Mouse (Mus musculus): ENCODE measurements around the gene Nfasc. TPM values are rescaled to one million over a fixed set of nuclear protein-coding genes. Genes with fewer than 3 reads are reported as not detected.

The Nfasc gene
- polyA plus RNA-seq, 1 experiment from 2014 or later = 0.46 TPM

DNA sequence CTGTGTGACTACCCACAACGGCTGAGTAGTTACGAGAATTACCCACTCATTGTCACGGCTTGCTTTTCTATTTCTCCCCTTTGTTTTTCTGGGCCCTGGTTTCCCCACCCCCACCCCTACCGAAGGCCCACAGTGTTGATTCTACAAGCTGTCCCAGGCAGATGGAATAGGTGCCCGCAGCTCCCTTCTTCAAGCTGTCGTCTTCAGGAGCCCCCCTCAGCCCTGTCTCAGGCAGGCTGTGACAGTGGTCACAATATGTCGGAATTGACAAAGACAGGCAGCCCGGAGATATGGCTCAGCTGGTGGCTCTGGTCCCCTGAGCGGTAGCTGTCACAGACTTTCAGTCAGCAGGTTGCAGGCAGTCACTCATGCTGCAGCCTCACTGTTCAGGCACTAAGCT lies 90.9 kb downstream of the Nfasc start:
- H3K4me3 ChIP-seq = no peak overlapping the region
- no peaks in the 10 kb centered on the region for H3K36me3 ChIP-seq
- no peak overlapping the region for H3K27ac ChIP-seq (ENCODE audit: poor library complexity, severe bottlenecking)
- ATAC-seq (ENCODE audit: insufficient number of reproducible peaks, low FRiP score) = no peak
- H3K4me2 ChIP-seq = no peak overlapping the region
- no peak overlapping the region for H3K9ac ChIP-seq
- H3K4me1 ChIP-seq (replicated peaks) = no peaks in the 10 kb centered on the region
- peaks cover 11% of the 10 kb centered on the region for H3K27me3 ChIP-seq (replicated peaks)
- 55% methylated on average over 9 of the region's 9 CpGs for WGBS
- no peaks in the 10 kb centered on the region for H3K9me3 ChIP-seq (replicated peaks)

- no peaks in the 10 kb centered on the region for H3K36me3 ChIP-seq
- H3K9ac ChIP-seq = no peak overlapping the region
- WGBS = 59% methylated on average over 6 of the region's 6 CpGs
- H3K27me3 ChIP-seq (replicated peaks) = peaks cover 10% of the 10 kb centered on the region
- no peaks in the 10 kb centered on the region for H3K4me1 ChIP-seq (replicated peaks)
- no peaks in the 10 kb centered on the region for H3K9me3 ChIP-seq (replicated peaks)
- no peak for ATAC-seq (ENCODE audit: insufficient number of reproducible peaks, low FRiP score)
- H3K4me3 ChIP-seq = no peak overlapping the region
- H3K4me2 ChIP-seq = no peak overlapping the region
- H3K27ac ChIP-seq (ENCODE audit: poor library complexity, severe bottlenecking) = no peak overlapping the region
Measured at GRCm38 (mm10) chr1:132647958-132648357, 93.6 kb downstream of the Nfasc start.

DNA sequence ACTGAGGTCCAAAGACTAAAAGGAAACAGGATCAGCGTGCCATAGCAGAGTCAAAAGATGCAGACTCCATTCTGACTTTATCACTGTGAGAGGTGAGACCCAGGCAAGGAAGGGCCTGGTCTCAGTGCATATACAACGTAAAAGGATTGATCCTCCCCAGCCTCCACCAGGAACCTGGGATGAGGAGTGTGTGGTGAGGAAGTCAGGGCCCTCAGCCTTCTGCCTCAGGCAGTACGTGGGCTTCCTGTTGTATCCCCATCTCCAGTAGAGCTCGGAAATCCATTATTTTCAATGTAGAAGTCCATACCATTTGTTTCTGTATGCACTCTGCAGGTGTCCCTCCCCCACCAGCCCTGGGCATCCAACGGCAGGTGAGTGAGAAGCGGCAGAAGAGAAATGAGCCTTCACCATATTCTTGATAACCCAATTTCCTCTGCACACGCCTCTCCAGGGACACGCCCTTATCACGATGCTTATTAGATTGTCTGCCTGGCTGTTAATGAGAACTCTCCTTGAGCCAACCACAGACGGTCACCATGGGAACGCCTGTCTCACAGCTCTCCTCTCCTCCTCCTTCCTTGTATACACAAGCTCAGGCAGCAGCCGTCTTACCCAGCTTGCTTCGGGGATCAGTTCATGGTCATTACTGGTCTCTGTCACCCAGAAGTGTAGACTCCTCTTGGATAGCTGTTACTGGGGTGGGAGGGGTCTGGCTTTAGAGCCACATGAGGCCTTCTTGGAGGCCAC lies 100.4 kb downstream of the Nfasc start:
- no peaks in the 10 kb centered on the region for H3K36me3 ChIP-seq
- H3K27ac ChIP-seq (ENCODE audit: poor library complexity, severe bottlenecking) = no peak overlapping the region
- no peak overlapping the region for H3K4me3 ChIP-seq
- 51% methylated on average over 13 of the region's 13 CpGs for WGBS
- H3K9ac ChIP-seq = no peak overlapping the region
- ATAC-seq (ENCODE audit: insufficient number of reproducible peaks, low FRiP score) = no peak
- no peak overlapping the region for H3K4me2 ChIP-seq
- no peaks in the 10 kb centered on the region for H3K9me3 ChIP-seq (replicated peaks)
- peaks cover 22% of the 10 kb centered on the region for H3K27me3 ChIP-seq (replicated peaks)
- H3K4me1 ChIP-seq (replicated peaks) = no peaks in the 10 kb centered on the region

DNA sequence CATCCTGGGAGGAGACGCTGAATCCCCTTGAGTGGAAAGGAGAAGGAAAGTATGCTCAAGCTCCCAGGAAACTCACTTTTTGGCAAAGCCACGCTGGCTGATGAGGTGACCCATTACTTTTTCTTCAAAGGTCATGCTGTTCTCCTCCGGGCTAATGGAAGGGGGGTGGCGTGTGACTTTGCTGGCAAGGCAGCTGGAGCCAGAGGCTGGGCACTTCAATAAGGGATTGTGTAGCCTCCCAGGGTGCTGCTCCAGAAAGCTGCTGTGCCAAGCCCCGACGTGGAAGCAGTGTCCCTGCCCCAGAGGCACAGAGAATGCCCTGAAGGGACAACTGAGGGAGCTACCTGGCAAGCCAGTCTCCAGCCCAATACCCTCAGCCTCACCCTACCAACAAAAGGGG lies 101.3 kb downstream of the Nfasc start:
- H3K4me3 ChIP-seq = no peak overlapping the region
- no peak overlapping the region for H3K27ac ChIP-seq (ENCODE audit: poor library complexity, severe bottlenecking)
- no peak overlapping the region for H3K4me2 ChIP-seq
- H3K36me3 ChIP-seq = no peaks in the 10 kb centered on the region
- H3K9ac ChIP-seq = no peak overlapping the region
- H3K27me3 ChIP-seq (replicated peaks) = peaks cover 24% of the 10 kb centered on the region
- H3K4me1 ChIP-seq (replicated peaks) = no peaks in the 10 kb centered on the region
- no peaks in the 10 kb centered on the region for H3K9me3 ChIP-seq (replicated peaks)
- no peak for ATAC-seq (ENCODE audit: insufficient number of reproducible peaks, low FRiP score)
- WGBS = 73% methylated on average over 6 of the region's 6 CpGs

- no peak overlapping the region for H3K27ac ChIP-seq (ENCODE audit: poor library complexity, severe bottlenecking)
- H3K27me3 ChIP-seq (replicated peaks) = peaks cover 43% of the 10 kb centered on the region
- H3K4me1 ChIP-seq (replicated peaks) = no peaks in the 10 kb centered on the region
- no peaks in the 10 kb centered on the region for H3K9me3 ChIP-seq (replicated peaks)
- H3K4me2 ChIP-seq = no peak overlapping the region
- no peak overlapping the region for H3K4me3 ChIP-seq
- no peaks in the 10 kb centered on the region for H3K36me3 ChIP-seq
- no peak for ATAC-seq (ENCODE audit: insufficient number of reproducible peaks, low FRiP score)
- WGBS = 84% methylated on average over 7 of the region's 7 CpGs
- no peak overlapping the region for H3K9ac ChIP-seq
Measured at GRCm38 (mm10) chr1:132637346-132637745, 104.3 kb downstream of the Nfasc start.

DNA sequence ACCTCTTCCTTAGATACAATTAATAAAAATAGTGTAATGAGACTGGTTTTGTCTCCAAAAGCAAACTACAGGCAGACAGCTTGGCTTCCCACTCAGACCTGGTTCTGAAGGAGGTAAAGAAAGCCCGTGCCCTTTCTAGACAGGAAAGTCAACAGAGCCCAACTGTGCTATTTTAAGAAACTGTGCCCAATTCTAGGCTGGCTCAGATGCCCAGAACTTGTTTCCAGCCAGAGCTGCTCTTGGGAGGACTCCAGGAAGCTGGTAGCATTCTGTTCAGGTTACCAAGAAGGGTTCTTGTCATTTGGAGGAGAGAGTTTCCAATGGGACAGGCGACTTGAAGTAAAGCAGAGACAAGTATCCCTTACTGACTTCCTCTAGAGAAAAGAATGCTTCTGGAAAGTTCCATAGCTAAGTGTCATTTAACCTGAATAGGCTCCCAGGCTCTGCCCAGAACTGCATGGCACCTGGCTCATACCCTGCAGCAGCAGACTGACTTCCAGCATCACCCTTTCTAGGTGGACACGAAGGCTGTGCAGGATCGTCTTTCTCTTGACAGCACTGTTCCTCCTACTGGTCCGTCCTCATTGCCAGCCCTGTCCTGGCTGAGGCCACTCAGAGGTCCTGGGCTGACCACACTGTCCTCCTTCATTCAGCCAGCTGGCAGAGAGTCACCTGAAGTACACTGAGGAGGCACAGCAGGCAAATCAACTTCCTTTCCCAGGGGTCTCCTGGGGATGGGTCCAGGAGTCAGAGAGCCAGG lies 111.8 kb downstream of the Nfasc start:
- Histone ChIP-seq H3K27ac (ENCODE audit: poor library complexity, severe bottlenecking) (no peak overlapping the region), H3K27me3 (replicated peaks) (peaks cover 39% of the 10 kb centered on the region), H3K9ac (no peak overlapping the region), H3K4me3 (no peak overlapping the region), H3K4me1 (replicated peaks) (peaks cover 10% of the 10 kb centered on the region), H3K4me2 (no peak overlapping the region), H3K36me3 (no peaks in the 10 kb centered on the region), H3K9me3 (replicated peaks) (no peaks in the 10 kb centered on the region)
- no peak for ATAC-seq (ENCODE audit: insufficient number of reproducible peaks, low FRiP score)
- WGBS = 60% methylated on average over 5 of the region's 5 CpGs

DNA sequence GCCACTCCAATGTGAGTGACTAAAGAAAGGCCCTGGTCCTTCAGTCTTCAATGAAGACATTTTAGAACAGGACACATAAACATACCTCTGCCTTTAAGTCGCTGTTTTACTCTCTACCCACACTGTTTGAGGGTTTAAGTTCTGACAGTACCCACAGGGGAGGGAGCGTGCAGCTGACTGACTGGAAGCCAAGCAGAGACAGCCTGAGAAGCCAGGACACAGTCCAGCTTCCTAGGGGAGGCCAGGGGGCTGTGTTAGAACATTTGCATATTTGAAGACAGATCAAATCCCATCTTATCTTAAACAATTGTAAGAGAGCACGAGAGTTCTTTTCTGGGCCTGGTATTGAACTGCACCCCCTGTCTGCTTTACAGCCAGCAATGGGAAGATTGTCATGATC lies 113.0 kb downstream of the Nfasc start:
- no peaks in the 10 kb centered on the region for H3K9me3 ChIP-seq (replicated peaks)
- no peaks in the 10 kb centered on the region for H3K36me3 ChIP-seq
- H3K9ac ChIP-seq = no peak overlapping the region
- no peak overlapping the region for H3K27ac ChIP-seq (ENCODE audit: poor library complexity, severe bottlenecking)
- peaks cover 30% of the 10 kb centered on the region for H3K27me3 ChIP-seq (replicated peaks)
- no peak overlapping the region for H3K4me2 ChIP-seq
- 56% methylated on average over 3 of the region's 3 CpGs for WGBS
- ATAC-seq (ENCODE audit: insufficient number of reproducible peaks, low FRiP score) = no peak
- H3K4me3 ChIP-seq = no peak overlapping the region
- peaks cover 12% of the 10 kb centered on the region for H3K4me1 ChIP-seq (replicated peaks)

DNA sequence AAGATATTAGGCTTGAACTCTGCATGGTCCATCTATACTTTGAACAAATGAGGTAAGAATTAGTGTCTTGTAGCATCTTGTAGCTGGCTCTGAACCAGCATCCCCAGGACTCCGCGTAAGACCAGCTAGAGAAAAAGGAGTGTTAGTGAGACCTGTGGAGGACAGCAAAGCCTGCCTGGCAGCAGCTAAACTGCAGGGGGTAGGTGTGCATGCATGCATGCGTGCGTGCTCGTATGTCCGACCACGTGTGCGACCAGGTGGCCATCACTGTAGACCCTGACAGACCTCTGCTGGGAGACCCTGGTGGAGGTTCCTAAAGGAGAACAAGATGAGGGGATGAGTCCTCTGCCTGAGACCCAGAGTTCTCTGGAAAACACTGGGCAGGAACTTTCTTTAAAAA lies 113.4 kb downstream of the Nfasc start:
- 88% methylated on average over 8 of the region's 8 CpGs for WGBS
- no peak overlapping the region for H3K27ac ChIP-seq (ENCODE audit: poor library complexity, severe bottlenecking)
- no peak overlapping the region for H3K9ac ChIP-seq
- H3K4me3 ChIP-seq = no peak overlapping the region
- H3K27me3 ChIP-seq (replicated peaks) = peaks cover 26% of the 10 kb centered on the region
- H3K4me2 ChIP-seq = no peak overlapping the region
- no peaks in the 10 kb centered on the region for H3K9me3 ChIP-seq (replicated peaks)
- no peaks in the 10 kb centered on the region for H3K36me3 ChIP-seq
- H3K4me1 ChIP-seq (replicated peaks) = peaks cover 14% of the 10 kb centered on the region
- no peak for ATAC-seq (ENCODE audit: insufficient number of reproducible peaks, low FRiP score)

GRCm38 (mm10) chr1:132626125-132626756 lies 115.4 kb downstream of the Nfasc start:
- H3K36me3 ChIP-seq = no peaks in the 10 kb centered on the region
- no peak overlapping the region for H3K27ac ChIP-seq (ENCODE audit: poor library complexity, severe bottlenecking)
- H3K4me1 ChIP-seq (replicated peaks) = peaks cover 15% of the 10 kb centered on the region
- no peak for ATAC-seq (ENCODE audit: insufficient number of reproducible peaks, low FRiP score)
- no peak overlapping the region for H3K9ac ChIP-seq
- 75% methylated on average over 7 of the region's 7 CpGs for WGBS
- no peaks in the 10 kb centered on the region for H3K9me3 ChIP-seq (replicated peaks)
- no peak overlapping the region for H3K4me2 ChIP-seq
- peaks cover 26% of the 10 kb centered on the region for H3K27me3 ChIP-seq (replicated peaks)
- H3K4me3 ChIP-seq = no peak overlapping the region

- H3K27ac ChIP-seq (ENCODE audit: poor library complexity, severe bottlenecking) = no peak overlapping the region
- H3K9ac ChIP-seq = no peak overlapping the region
- H3K36me3 ChIP-seq = no peaks in the 10 kb centered on the region
- peaks cover 25% of the 10 kb centered on the region for H3K27me3 ChIP-seq (replicated peaks)
- 48% methylated on average over 6 of the region's 6 CpGs for WGBS
- no peak overlapping the region for H3K4me3 ChIP-seq
- H3K4me2 ChIP-seq = no peak overlapping the region
- peaks cover 15% of the 10 kb centered on the region for H3K4me1 ChIP-seq (replicated peaks)
- no peak for ATAC-seq (ENCODE audit: insufficient number of reproducible peaks, low FRiP score)
- no peaks in the 10 kb centered on the region for H3K9me3 ChIP-seq (replicated peaks)
Measured at GRCm38 (mm10) chr1:132625034-132625433, 116.6 kb downstream of the Nfasc start.

GRCm38 (mm10) chr1:132624466-132624865 lies 117.1 kb downstream of the Nfasc start:
- H3K4me3 ChIP-seq = no peak overlapping the region
- H3K9ac ChIP-seq = no peak overlapping the region
- H3K36me3 ChIP-seq = no peaks in the 10 kb centered on the region
- peaks cover 12% of the 10 kb centered on the region for H3K4me1 ChIP-seq (replicated peaks)
- no peak overlapping the region for H3K4me2 ChIP-seq
- no peaks in the 10 kb centered on the region for H3K9me3 ChIP-seq (replicated peaks)
- H3K27me3 ChIP-seq (replicated peaks) = peaks cover 26% of the 10 kb centered on the region
- no peak for ATAC-seq (ENCODE audit: insufficient number of reproducible peaks, low FRiP score)
- WGBS = 53% methylated on average over 1 of the region's 1 CpGs
- H3K27ac ChIP-seq (ENCODE audit: poor library complexity, severe bottlenecking) = no peak overlapping the region

All from heart, embryonic 12.5 days (tissue).